ENCODE assay signal across 19 mouse cellular contexts in genomic region chr9:66597480-66598215, GRCm38 (mm10). TPM values are rescaled to one million over a fixed set of nuclear protein-coding genes. Genes with fewer than 3 reads are reported as not detected.
A peak's percentile ranks its signal among the peaks of the same experiment; 100 is the strongest.
DNase-seq lines count a peak whose midpoint lies in the region; TF ChIP-seq lines count a peak whose summit lies in the region.
"Had no signal": no experiment of that assay in that cellular context is flagged by ENCODE, and none has a peak within 500 bp of the region (broad histone marks: within the 10 kb centered on the region; RNA-seq: fewer than 3 reads in every experiment).

No protein-coding gene starts in this region.

- TF ChIP-seq CTCF in left cerebral cortex, adult 2 months (IDR thresholded peaks at IDR 0.05) = no peak

- peak overlapping the region; percentile 30; the same call in 1 of the 2 replicates for H3K27ac ChIP-seq in left cerebral cortex, adult 2 months
- H3K27ac ChIP-seq: forebrain, embryonic 12.5 days; gastrocnemius, adult 2 months; hindbrain, embryonic 15.5 days; liver, embryonic 15.5 days; midbrain, embryonic 12.5 days; neural tube, embryonic 12.5 days had no signal

- H3K4me3 ChIP-seq in left cerebral cortex, adult 2 months = no peak overlapping the region
- H3K4me3 ChIP-seq: forebrain, embryonic 12.5 days; gastrocnemius, adult 2 months; heart, embryonic 12.5 days; hindbrain, embryonic 15.5 days; liver, embryonic 15.5 days; midbrain, embryonic 12.5 days; neural tube, embryonic 12.5 days had no signal

- no peak for DNase-seq in left cerebral cortex, adult 2 months (ENCODE audit: extremely low spot score in 1 of 2, low spot score in 2 of 2)
- no peak for DNase-seq in left cerebral cortex, adult 18-20 months (ENCODE audit: low spot score in 2 of 2)
- DNase-seq in spleen, postnatal 4 days (ENCODE audit: low spot score in 2 of 2) = peak; percentile 12 to 52
- no peak for DNase-seq in spleen, postnatal 14 days (ENCODE audit: low spot score in 2 of 2)
- peak; percentile 79 for DNase-seq in brain, adult 2 months (ENCODE audit: low read depth, low spot score)
- no peak for DNase-seq in right cerebral cortex, postnatal 4 days
- DNase-seq in gastrocnemius, postnatal 10 days = no peak
- DNase-seq: cerebellum, adult 2 months; cerebellum, postnatal 36 days; gastrocnemius, adult 2 months; heart, postnatal 14 days; kidney, postnatal 14 days; right cerebral cortex, postnatal 14 days had no signal

- intact Hi-C loops in left cerebral cortex, adult 2 months (cut with DNase I) = loop anchor here (10.0 kb wide), 1 partner anchor 333 kb away; no protein-coding TSS in a partner anchor

RNA-seq across cellular contexts. Expression of gene Usp3, which starts 4.7 kb away (rescaled TPM):
- total RNA-seq in left cerebral cortex, adult 2 months (2021) = 10 to 100 TPM; 32.5 to 40.0 TPM
- total RNA-seq in left cerebral cortex, adult 18-20 months (2021) = 10 to 100 TPM; 38.3 to 38.5 TPM
- total RNA-seq in gastrocnemius, postnatal 10 days (2021) = 10 to 100 TPM; 23.1 to 29.7 TPM

Comparison
In these comparisons a context has a peak if more than half of its experiments do, and no peak if none do; other contexts are left out.
1. DNase-seq: peak in spleen, postnatal 4 days (2 of 2) and brain, adult 2 months (single experiment); none in left cerebral cortex, adult 2 months (0 of 2), left cerebral cortex, adult 18-20 months (0 of 2), spleen, postnatal 14 days (0 of 2), right cerebral cortex, postnatal 4 days (single experiment) and gastrocnemius, postnatal 10 days (single experiment).